Mouse (Mus musculus): ENCODE results near the gene Rsu1. TPM values are rescaled to one million over a fixed set of nuclear protein-coding genes. Genes with fewer than 3 reads are reported as not detected.

The Rsu1 gene
- polyA plus RNA-seq, 1 experiment from 2014 or later, result 61.6 TPM

DNA sequence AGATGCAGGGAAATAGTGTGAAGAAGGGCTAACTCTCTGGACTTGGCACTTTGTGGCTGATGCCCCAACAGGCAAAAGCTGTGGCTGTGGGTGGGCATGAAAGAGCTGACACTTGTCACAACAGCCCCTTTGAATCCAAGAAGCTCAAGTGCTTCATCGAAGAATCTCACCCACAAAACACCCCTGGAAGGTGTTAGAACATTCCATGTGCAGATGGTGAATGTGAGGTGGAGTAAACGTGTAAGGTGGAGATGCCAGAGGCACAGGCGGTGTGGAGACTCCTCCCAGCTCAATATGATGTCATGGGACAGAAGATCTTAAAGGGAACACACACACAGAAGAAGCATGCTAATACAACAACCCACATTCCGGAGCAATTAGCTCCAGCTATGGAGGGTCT lies 182.9 kb downstream of the Rsu1 start:
- no peak overlapping the region for H3K4me3 ChIP-seq (ENCODE audit: low read depth, low read length)
- H3K27me3 ChIP-seq (ENCODE audit: control insufficient read depth, insufficient read depth, low read length), result no peaks in the 10 kb centered on the region
- H3K36me3 ChIP-seq (ENCODE audit: control insufficient read depth, insufficient read depth, low read length), result no peaks in the 10 kb centered on the region
- H3K9ac ChIP-seq (replicated peaks; ENCODE audit: low read depth, low read length), result no peak overlapping the region
- no peak overlapping the region for H3K4me2 ChIP-seq (ENCODE audit: low read depth, low read length)
- 80% methylated on average over 4 of the region's 4 CpGs for WGBS
- no peak for ATAC-seq (ENCODE audit: low read depth)
- H3K9me3 ChIP-seq (ENCODE audit: control insufficient read depth, low read length), result no peaks in the 10 kb centered on the region
- no peak overlapping the region for H3K27ac ChIP-seq (ENCODE audit: low read depth, low read length)
- H3K4me1 ChIP-seq (ENCODE audit: control insufficient read depth, insufficient read depth, low read length), result no peaks in the 10 kb centered on the region

DNA sequence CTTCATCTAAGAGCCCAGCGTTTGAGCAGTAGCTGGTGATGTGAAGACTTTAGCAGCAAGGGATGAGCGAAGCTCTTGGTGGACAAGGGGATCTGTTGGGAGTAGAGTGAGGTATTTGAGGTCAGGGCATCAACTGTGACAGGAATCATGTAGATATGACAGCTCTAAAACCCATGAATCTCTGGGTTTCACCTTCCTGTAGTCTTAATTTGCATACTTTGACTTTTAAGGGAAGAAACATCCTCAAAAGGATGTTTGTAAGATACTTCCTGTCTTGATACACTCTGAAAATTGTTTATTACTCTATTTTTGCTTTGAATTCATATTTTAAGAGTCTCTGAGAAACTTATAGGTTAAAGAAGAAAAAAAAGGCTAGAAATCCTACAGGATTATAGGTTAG lies 183.4 kb downstream of the Rsu1 start:
- H3K9ac ChIP-seq (replicated peaks; ENCODE audit: low read depth, low read length), result no peak overlapping the region
- no peak overlapping the region for H3K27ac ChIP-seq (ENCODE audit: low read depth, low read length)
- ATAC-seq (ENCODE audit: low read depth), result no peak
- H3K4me3 ChIP-seq (ENCODE audit: low read depth, low read length), result no peak overlapping the region
- H3K27me3 ChIP-seq (ENCODE audit: control insufficient read depth, insufficient read depth, low read length), result no peaks in the 10 kb centered on the region
- H3K36me3 ChIP-seq (ENCODE audit: control insufficient read depth, insufficient read depth, low read length), result no peaks in the 10 kb centered on the region
- no peaks in the 10 kb centered on the region for H3K4me1 ChIP-seq (ENCODE audit: control insufficient read depth, insufficient read depth, low read length)
- WGBS, result 96% methylated on average over 2 of the region's 2 CpGs
- H3K9me3 ChIP-seq (ENCODE audit: control insufficient read depth, low read length), result no peaks in the 10 kb centered on the region
- H3K4me2 ChIP-seq (ENCODE audit: low read depth, low read length), result no peak overlapping the region

DNA sequence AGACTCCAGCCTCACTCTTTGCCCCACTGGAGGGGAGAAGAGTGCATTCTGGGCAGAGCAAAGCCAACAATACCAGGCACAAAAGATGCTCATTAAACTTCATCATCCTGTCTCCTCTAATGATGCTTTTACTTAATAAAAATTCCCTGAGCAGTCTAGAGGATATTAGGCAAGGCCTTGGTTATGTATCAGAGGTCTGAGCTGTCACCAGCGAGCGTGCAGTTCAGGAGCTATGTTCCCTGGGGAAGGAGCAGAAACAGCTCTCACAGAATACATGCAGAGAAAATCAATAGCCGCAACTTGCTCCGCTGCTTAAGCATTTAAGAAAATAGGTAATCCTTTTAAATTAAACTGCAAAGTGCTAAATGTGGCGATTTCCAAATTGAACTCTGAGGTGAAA lies 187.0 kb downstream of the Rsu1 start:
- H3K9ac ChIP-seq (replicated peaks; ENCODE audit: low read depth, low read length), result no peak overlapping the region
- no peaks in the 10 kb centered on the region for H3K9me3 ChIP-seq (ENCODE audit: control insufficient read depth, low read length)
- peak; percentile 46; the same call in 1 of the 2 replicates for ATAC-seq (ENCODE audit: low read depth)
- H3K4me3 ChIP-seq (ENCODE audit: low read depth, low read length), result no peak overlapping the region
- H3K27ac ChIP-seq (ENCODE audit: low read depth, low read length), result no peak overlapping the region
- no peaks in the 10 kb centered on the region for H3K27me3 ChIP-seq (ENCODE audit: control insufficient read depth, insufficient read depth, low read length)
- H3K4me2 ChIP-seq (ENCODE audit: low read depth, low read length), result no peak overlapping the region
- 29% methylated on average over 5 of the region's 5 CpGs for WGBS
- H3K36me3 ChIP-seq (ENCODE audit: control insufficient read depth, insufficient read depth, low read length), result no peaks in the 10 kb centered on the region
- no peaks in the 10 kb centered on the region for H3K4me1 ChIP-seq (ENCODE audit: control insufficient read depth, insufficient read depth, low read length)

DNA sequence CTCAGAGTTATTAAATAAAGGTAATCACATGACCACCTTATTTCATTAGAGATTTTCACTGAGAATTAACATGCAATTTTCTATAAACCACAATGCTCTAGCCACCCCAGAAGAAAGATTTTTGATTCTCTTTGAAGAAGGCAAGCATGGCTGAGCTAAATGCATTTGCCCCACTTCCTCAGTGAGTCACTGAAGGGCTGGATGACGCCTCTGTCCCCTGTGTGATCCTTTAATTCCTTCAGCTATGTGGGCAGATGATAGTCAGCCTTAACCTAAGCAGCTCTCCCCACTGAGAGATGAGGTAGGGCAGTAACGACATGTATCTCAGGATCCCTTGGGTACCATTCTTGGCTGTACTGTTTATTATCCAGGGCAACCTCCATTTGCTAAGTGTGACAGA lies 190.7 kb downstream of the Rsu1 start:
- no peaks in the 10 kb centered on the region for H3K9me3 ChIP-seq (ENCODE audit: control insufficient read depth, low read length)
- no peak for ATAC-seq (ENCODE audit: low read depth)
- no peak overlapping the region for H3K4me2 ChIP-seq (ENCODE audit: low read depth, low read length)
- H3K4me1 ChIP-seq (ENCODE audit: control insufficient read depth, insufficient read depth, low read length), result no peaks in the 10 kb centered on the region
- no peak overlapping the region for H3K27ac ChIP-seq (ENCODE audit: low read depth, low read length)
- no peaks in the 10 kb centered on the region for H3K27me3 ChIP-seq (ENCODE audit: control insufficient read depth, insufficient read depth, low read length)
- WGBS, result 59% methylated on average over 2 of the region's 2 CpGs
- no peak overlapping the region for H3K4me3 ChIP-seq (ENCODE audit: low read depth, low read length)
- H3K36me3 ChIP-seq (ENCODE audit: control insufficient read depth, insufficient read depth, low read length), result no peaks in the 10 kb centered on the region
- H3K9ac ChIP-seq (replicated peaks; ENCODE audit: low read depth, low read length), result no peak overlapping the region

DNA sequence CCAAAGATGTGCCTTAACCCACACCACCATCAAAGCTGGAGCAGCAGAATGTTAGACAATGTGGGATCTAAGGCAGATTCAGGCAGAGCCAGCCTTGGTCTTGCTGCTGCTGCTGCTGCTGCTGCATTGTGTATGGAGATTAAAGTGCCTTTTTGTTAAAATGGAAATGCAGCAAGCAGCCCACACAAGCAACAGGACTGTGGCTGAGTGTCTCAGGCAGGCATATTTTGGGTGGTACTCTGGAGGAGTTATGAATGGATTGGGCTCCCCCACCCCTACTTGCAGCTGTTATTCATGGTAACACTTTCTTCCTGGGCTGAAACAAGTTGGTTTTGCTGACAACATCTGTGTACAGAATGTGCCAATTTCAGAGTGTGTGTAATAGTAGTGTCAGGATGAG lies 199.0 kb downstream of the Rsu1 start:
- Histone ChIP-seq H3K9ac (replicated peaks; ENCODE audit: low read depth, low read length) (no peak overlapping the region), H3K4me3 (ENCODE audit: low read depth, low read length) (no peak overlapping the region), H3K27me3 (ENCODE audit: control insufficient read depth, insufficient read depth, low read length) (no peaks in the 10 kb centered on the region), H3K36me3 (ENCODE audit: control insufficient read depth, insufficient read depth, low read length) (no peaks in the 10 kb centered on the region), H3K9me3 (ENCODE audit: control insufficient read depth, low read length) (no peaks in the 10 kb centered on the region), H3K4me2 (ENCODE audit: low read depth, low read length) (no peak overlapping the region), H3K27ac (ENCODE audit: low read depth, low read length) (no peak overlapping the region), H3K4me1 (ENCODE audit: control insufficient read depth, insufficient read depth, low read length) (no peaks in the 10 kb centered on the region)
- ATAC-seq (ENCODE audit: low read depth), result no peak

DNA sequence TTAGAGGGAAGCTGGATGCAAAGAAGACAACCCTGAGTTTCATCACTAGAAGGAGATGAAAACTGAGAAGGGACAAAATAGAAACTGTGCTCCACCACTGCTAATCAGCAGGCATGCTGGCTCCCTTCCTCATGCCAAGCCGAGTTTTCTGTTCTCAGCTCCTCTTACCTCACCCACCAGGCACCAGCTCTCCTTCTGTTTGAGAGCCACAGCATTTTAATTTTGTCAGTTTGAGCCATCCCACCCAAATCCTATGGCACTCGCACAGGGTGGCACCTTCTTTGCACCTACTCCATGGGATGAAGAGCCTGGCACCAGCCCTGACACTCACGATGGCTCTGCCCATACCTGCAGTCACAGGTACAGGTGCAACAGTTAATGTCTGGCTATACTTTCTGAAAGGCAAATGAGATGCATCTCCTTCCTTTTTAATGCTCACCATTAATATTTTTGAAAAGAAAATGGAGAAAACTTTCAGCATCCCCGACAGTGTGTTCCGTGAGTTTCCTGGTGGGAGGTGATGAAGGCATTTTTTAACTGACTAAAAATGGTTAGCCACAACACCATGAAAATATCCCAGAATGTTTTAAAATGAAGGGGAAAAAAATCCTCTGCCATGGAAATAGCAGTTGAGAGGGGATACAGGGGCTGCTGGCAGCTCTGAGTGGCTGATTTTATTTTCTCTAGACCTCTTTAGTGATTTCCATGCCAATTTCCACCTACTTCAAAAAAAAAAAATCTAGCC lies 210.6 kb downstream of the Rsu1 start:
- Histone ChIP-seq H3K27me3 (ENCODE audit: control insufficient read depth, insufficient read depth, low read length) (no peaks in the 10 kb centered on the region), H3K27ac (ENCODE audit: low read depth, low read length) (no peak overlapping the region), H3K4me3 (ENCODE audit: low read depth, low read length) (no peak overlapping the region), H3K36me3 (ENCODE audit: control insufficient read depth, insufficient read depth, low read length) (no peaks in the 10 kb centered on the region), H3K4me1 (ENCODE audit: control insufficient read depth, insufficient read depth, low read length) (no peaks in the 10 kb centered on the region), H3K9ac (replicated peaks; ENCODE audit: low read depth, low read length) (no peak overlapping the region), H3K9me3 (ENCODE audit: control insufficient read depth, low read length) (no peaks in the 10 kb centered on the region), H3K4me2 (ENCODE audit: low read depth, low read length) (no peak overlapping the region)
- no peak for ATAC-seq (ENCODE audit: low read depth)
- WGBS, result 92% methylated on average over 5 of the region's 5 CpGs

DNA sequence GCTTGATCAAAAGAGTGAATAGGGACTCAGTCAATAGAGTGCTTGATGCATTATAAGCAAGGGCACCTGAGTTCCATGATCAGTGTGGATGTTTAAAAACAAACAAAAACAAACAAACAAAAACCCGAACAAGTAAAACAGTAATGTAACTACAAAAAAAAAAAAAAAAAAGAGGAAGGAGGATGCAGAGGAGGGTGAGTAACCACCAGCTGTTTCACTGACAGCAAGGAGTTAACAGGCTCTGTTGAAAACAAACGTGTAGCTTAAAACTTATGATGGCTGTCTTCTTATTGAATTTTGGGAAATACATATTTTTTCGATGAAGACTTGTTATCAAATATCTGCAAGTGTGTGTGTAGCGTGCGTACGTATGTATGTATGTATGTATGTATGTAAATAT lies 222.6 kb downstream of the Rsu1 start:
- Histone ChIP-seq H3K27me3 (ENCODE audit: control insufficient read depth, insufficient read depth, low read length) (no peaks in the 10 kb centered on the region), H3K9ac (replicated peaks; ENCODE audit: low read depth, low read length) (no peak overlapping the region), H3K4me3 (ENCODE audit: low read depth, low read length) (no peak overlapping the region), H3K36me3 (ENCODE audit: control insufficient read depth, insufficient read depth, low read length) (no peaks in the 10 kb centered on the region), H3K9me3 (ENCODE audit: control insufficient read depth, low read length) (no peaks in the 10 kb centered on the region), H3K27ac (ENCODE audit: low read depth, low read length) (no peak overlapping the region), H3K4me2 (ENCODE audit: low read depth, low read length) (no peak overlapping the region), H3K4me1 (ENCODE audit: control insufficient read depth, insufficient read depth, low read length) (no peaks in the 10 kb centered on the region)
- no peak for ATAC-seq (ENCODE audit: low read depth)
- WGBS, result 91% methylated on average over 6 of the region's 6 CpGs

DNA sequence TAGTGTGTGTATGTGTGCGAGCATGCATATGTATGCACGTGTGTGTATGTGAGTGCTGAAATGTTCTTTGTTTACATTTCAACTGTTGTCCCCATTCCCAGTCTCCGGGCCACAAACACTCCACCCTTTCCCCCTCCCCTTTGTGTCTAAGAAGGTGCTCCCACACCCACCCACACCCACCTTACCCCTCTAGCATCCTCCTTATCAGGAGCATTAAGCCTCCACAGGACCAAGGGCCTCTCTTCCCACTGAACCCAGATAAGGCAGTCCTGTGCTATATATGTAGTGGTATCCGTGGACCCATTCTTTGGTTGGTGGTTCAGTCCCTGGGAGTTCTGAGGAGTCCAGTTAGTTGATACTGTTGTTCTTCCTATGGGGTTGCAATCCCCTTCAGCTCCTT lies 226.7 kb downstream of the Rsu1 start:
- H3K9me3 ChIP-seq (ENCODE audit: control insufficient read depth, low read length), result no peaks in the 10 kb centered on the region
- H3K4me2 ChIP-seq (ENCODE audit: low read depth, low read length), result no peak overlapping the region
- no peak for ATAC-seq (ENCODE audit: low read depth)
- no peak overlapping the region for H3K27ac ChIP-seq (ENCODE audit: low read depth, low read length)
- no peaks in the 10 kb centered on the region for H3K36me3 ChIP-seq (ENCODE audit: control insufficient read depth, insufficient read depth, low read length)
- H3K4me1 ChIP-seq (ENCODE audit: control insufficient read depth, insufficient read depth, low read length), result no peaks in the 10 kb centered on the region
- no peak overlapping the region for H3K4me3 ChIP-seq (ENCODE audit: low read depth, low read length)
- no peaks in the 10 kb centered on the region for H3K27me3 ChIP-seq (ENCODE audit: control insufficient read depth, insufficient read depth, low read length)
- 96% methylated on average over 4 of the region's 4 CpGs for WGBS
- H3K9ac ChIP-seq (replicated peaks; ENCODE audit: low read depth, low read length), result no peak overlapping the region

DNA sequence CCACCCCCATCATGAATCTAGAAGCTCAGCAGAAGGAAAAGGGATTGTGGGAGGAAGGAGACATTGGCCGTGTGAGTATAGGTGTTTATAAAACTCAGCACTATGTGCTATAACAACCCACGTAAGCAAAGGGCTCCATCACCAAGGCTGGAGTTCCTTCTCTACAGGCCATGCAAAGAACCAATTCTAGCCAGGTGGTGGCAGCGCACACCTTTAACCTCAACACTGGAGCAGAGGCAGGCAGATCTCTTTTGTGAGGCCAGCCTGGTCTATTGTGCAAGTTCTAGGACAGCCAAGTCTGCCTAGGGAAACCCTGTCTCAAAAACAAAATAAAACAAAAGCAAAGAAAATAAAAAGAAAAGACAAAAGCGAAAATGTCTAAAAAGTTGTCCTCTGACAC lies 231.4 kb downstream of the Rsu1 start:
- no peak for ATAC-seq (ENCODE audit: low read depth)
- H3K4me2 ChIP-seq (ENCODE audit: low read depth, low read length), result no peak overlapping the region
- WGBS, result 92% methylated on average over 4 of the region's 4 CpGs
- H3K9ac ChIP-seq (replicated peaks; ENCODE audit: low read depth, low read length), result no peak overlapping the region
- H3K36me3 ChIP-seq (ENCODE audit: control insufficient read depth, insufficient read depth, low read length), result no peaks in the 10 kb centered on the region
- H3K4me3 ChIP-seq (ENCODE audit: low read depth, low read length), result no peak overlapping the region
- H3K9me3 ChIP-seq (ENCODE audit: control insufficient read depth, low read length), result no peaks in the 10 kb centered on the region
- H3K27me3 ChIP-seq (ENCODE audit: control insufficient read depth, insufficient read depth, low read length), result no peaks in the 10 kb centered on the region
- H3K4me1 ChIP-seq (ENCODE audit: control insufficient read depth, insufficient read depth, low read length), result no peaks in the 10 kb centered on the region
- H3K27ac ChIP-seq (ENCODE audit: low read depth, low read length), result no peak overlapping the region

Data from neural tube, embryonic 14.5 days (tissue).